Mouse (Mus musculus) spleen, adult 2 months (tissue): Measurements from ENCODE around the gene Aarsd1. TPM values are rescaled to one million over a fixed set of nuclear protein-coding genes. Genes with fewer than 3 reads are reported as not detected.
A peak's percentile ranks its signal among the peaks of the same experiment; 100 is the strongest.

Experiments used
- DNase-seq, 2 experiments: peaks; one replicate each; pipeline versions ENCODE4 v3.0.0 to v3.0.0-alpha.2; 2012 to 2021; ENCODE audit warnings: low spot score in 2 of 2, low read depth in 1 of 2
- H3K27ac ChIP-seq: fragments of 200-500 bp; 2 replicates; pipeline ENCODE4 v1.5.1; 2012; ENCODE audit warnings: low read length, inconsistent platforms; ENCODE audit not compliant: insufficient read depth
- H3K27me3 ChIP-seq: fragments of 200-500 bp; 2 replicates; pipeline ENCODE4 v1.6.1; 2012; ENCODE audit warnings: mild to moderate bottlenecking, moderate library complexity, low read length, inconsistent platforms; ENCODE audit not compliant: control insufficient read depth, insufficient read depth
- H3K36me3 ChIP-seq: fragments of 200-500 bp; 2 replicates; pipeline ENCODE4 v1.6.1; 2012; ENCODE audit warnings: mild to moderate bottlenecking, low read length, inconsistent platforms; ENCODE audit not compliant: control insufficient read depth, insufficient read depth
- H3K4me1 ChIP-seq: fragments of 200-500 bp; 2 replicates; pipeline ENCODE4 v1.6.1; 2011; ENCODE audit warnings: inconsistent platforms; ENCODE audit not compliant: control insufficient read depth, insufficient read depth, insufficient read length
- H3K4me3 ChIP-seq: fragments of 200-500 bp; 2 replicates; pipeline ENCODE4 v1.5.1; 2011; ENCODE audit warnings: mild to moderate bottlenecking, inconsistent platforms; ENCODE audit not compliant: insufficient read depth, insufficient read length; ENCODE audit errors: extremely low read depth
- CTCF ChIP-seq: fragments of 200-500 bp; IDR thresholded peaks from 2 replicates; pipeline ENCODE4 v1.5.1; 2011; ENCODE audit warnings: mild to moderate bottlenecking, inconsistent platforms; ENCODE audit not compliant: insufficient read depth, insufficient read length, insufficient replicate concordance; ENCODE audit errors: extremely low read depth
- POLR2A ChIP-seq: fragments of 200-500 bp; IDR thresholded peaks from 2 replicates; pipeline ENCODE4 v1.6.1; 2011; ENCODE audit warnings: low read depth, low read length, inconsistent platforms
- WGBS: fragments of 180-500 bp; shearing (Covaris S2); methylation state at CpG from one replicate; pipeline ENCODE4 v1.1.7; 2018; 5-methylcytosine and 5-hydroxymethylcytosine counted together
- polyA plus RNA-seq: library from polyadenylated mRNA; depleted of rRNA; stranded (reverse); fragments of >200 nt; gene quantifications from 2 replicates; pipeline ENCODE4 v1.2.3, GENCODE M21; 2012; rRNA removed

The Aarsd1 gene
- polyA plus RNA-seq, 1 experiment, result 17.3 TPM

DNA sequence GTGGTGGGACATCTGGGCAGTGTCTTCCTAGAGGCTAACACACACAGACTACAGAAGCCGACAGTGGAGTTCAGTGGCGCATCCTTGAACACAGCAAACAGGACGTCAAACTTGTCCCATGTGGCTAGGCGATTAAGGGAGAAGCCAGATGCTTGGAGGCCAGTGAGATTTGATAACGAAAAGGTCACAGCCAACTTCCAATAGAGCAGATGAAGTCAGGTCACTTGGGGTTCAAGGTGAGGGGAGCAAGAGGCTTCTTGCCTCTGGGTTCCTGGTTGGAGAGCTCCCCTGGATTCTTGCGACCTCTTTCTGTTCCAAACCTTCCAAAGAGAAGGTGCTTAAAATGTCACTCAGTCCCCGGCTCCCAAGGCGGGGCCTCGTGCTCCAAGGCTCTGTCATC lies 57.6 kb downstream of the Aarsd1 start:
- no peaks in the 10 kb centered on the region for H3K4me1 ChIP-seq
- TF ChIP-seq CTCF (no peak), POLR2A (no peak)
- no peak for DNase-seq
- H3K36me3 ChIP-seq, result no peaks in the 10 kb centered on the region
- WGBS, result 82% methylated on average over 9 of the region's 9 CpGs
- no peak overlapping the region for H3K27ac ChIP-seq
- no peak overlapping the region for H3K4me3 ChIP-seq
- no peaks in the 10 kb centered on the region for H3K27me3 ChIP-seq

DNA sequence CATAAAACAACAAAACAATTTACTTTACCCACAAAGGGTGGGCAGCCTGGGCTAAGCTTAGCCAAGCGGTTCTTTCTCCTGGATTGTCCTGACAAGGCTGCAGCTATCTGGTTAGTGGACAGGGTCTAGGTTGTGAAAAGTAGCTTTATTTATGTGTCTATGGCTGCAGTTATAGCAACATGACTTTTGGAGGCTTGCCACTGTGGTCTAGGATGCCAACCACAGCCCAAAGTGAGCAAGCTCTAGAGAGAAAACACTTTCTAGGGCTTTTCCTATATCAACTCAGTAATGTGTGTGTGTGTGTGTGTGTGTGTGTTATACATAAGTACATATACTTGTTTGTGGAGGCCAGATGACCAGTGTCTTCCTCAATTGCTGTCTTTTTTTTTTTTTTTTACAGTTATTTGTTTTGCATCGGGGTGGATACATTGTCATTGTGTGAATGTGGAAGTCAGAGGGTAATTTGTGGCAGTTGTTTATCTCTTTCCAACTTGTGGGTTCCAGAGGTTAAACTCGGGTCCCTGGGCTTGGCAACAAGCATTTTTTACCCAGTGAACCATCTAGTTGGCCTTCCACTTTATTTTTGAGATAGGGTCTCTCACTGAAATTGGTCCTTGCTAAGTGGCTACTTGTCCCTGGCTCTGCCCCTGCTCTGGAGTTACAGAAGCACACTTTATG lies 59.8 kb downstream of the Aarsd1 start:
- peak in 1 of 2 experiments; percentile 9 for DNase-seq
- no peaks in the 10 kb centered on the region for H3K36me3 ChIP-seq
- H3K4me3 ChIP-seq, result no peak overlapping the region
- no peaks in the 10 kb centered on the region for H3K4me1 ChIP-seq
- no peaks in the 10 kb centered on the region for H3K27me3 ChIP-seq
- WGBS, result 30% methylated on average over 3 of the region's 3 CpGs
- H3K27ac ChIP-seq, result no peak overlapping the region
- TF ChIP-seq POLR2A (no peak), CTCF (no peak)

Other genes starting within 250 kb of the Aarsd1 start
- gene Cntnap1, start 247.1 kb downstream of the Aarsd1 start, polyA plus RNA-seq, result 1.3 and 1.4 TPM in 2 replicates
- gene Plekhh3, start 246.3 kb downstream of the Aarsd1 start, polyA plus RNA-seq, result 5.8 and 8.4 TPM in 2 replicates
- 1.6 and 1.9 TPM in 2 replicates for gene Ccr10, start 242.2 kb downstream of the Aarsd1 start, polyA plus RNA-seq
- 28.3 and 30.9 TPM in 2 replicates for gene Ezh1, start 191.2 kb downstream of the Aarsd1 start, polyA plus RNA-seq
- 47.6 and 59.7 TPM in 2 replicates for gene Ramp2, start 171.6 kb downstream of the Aarsd1 start, polyA plus RNA-seq
- gene Vps25, start 163.9 kb downstream of the Aarsd1 start, polyA plus RNA-seq, result 56.3 and 62.2 TPM in 2 replicates
- 1.9 and 2.2 TPM in 2 replicates for gene Wnk4, start 157.0 kb downstream of the Aarsd1 start, polyA plus RNA-seq
- 0.06 and 0.19 TPM in 2 replicates for gene Cntd1, start 138.6 kb downstream of the Aarsd1 start, polyA plus RNA-seq
- 148 TPM in 2 replicates for gene Coa3, start 138.5 kb downstream of the Aarsd1 start, polyA plus RNA-seq
- 64.0 and 98.6 TPM in 2 replicates for gene Becn1, start 115.3 kb downstream of the Aarsd1 start, polyA plus RNA-seq
- gene Psme3, start 101.4 kb downstream of the Aarsd1 start, polyA plus RNA-seq, result 58.1 and 73.8 TPM in 2 replicates
- 9.1 and 10.6 TPM in 2 replicates for gene Aoc2, start 92.6 kb downstream of the Aarsd1 start, polyA plus RNA-seq
- gene Aoc3, start 87.0 kb downstream of the Aarsd1 start, polyA plus RNA-seq, result 2.2 and 2.3 TPM in 2 replicates
- 0.07 TPM in 1 of 2 replicates, not detected in the other for gene G6pc, start 50.1 kb downstream of the Aarsd1 start, polyA plus RNA-seq
- 0.11 and 0.29 TPM in 2 replicates for gene Gm27029, start 7.2 kb upstream of the Aarsd1 start, polyA plus RNA-seq
- 14.2 and 18.3 TPM in 2 replicates for gene Rundc1, start 7.5 kb upstream of the Aarsd1 start, polyA plus RNA-seq
- 1.1 TPM in 2 replicates for gene Ptges3l, start 7.7 kb upstream of the Aarsd1 start, polyA plus RNA-seq
- gene Rpl27, start 24.7 kb upstream of the Aarsd1 start, polyA plus RNA-seq, result 430 and 509 TPM in 2 replicates
- 44.3 and 53.1 TPM in 2 replicates for gene Ifi35, start 30.8 kb upstream of the Aarsd1 start, polyA plus RNA-seq
- gene Rnd2, start 47.4 kb upstream of the Aarsd1 start, polyA plus RNA-seq, result 2.4 and 3.2 TPM in 2 replicates
- gene Vat1, start 48.6 kb upstream of the Aarsd1 start, polyA plus RNA-seq, result 56.9 and 59.6 TPM in 2 replicates
- gene Brca1, start 134.3 kb upstream of the Aarsd1 start, polyA plus RNA-seq, result 1.2 and 1.5 TPM in 2 replicates
- 66.6 and 68.8 TPM in 2 replicates for gene Nbr1, start 134.5 kb upstream of the Aarsd1 start, polyA plus RNA-seq
- gene Tmem106a, start 164.6 kb upstream of the Aarsd1 start, polyA plus RNA-seq, result 28.1 and 33.1 TPM in 2 replicates
- gene Gm11634, start 181.6 kb upstream of the Aarsd1 start, polyA plus RNA-seq, result not detected in 2 replicates
- 17.6 and 18.8 TPM in 2 replicates for gene Rdm1, start 209.6 kb upstream of the Aarsd1 start, polyA plus RNA-seq
- 9.1 and 11.5 TPM in 2 replicates for gene Arl4d, start 247.9 kb upstream of the Aarsd1 start, polyA plus RNA-seq